Mouse (Mus musculus) c-Kit-positive CD71-positive TER-119-negative erythroid progenitor cells, embryonic 14.5 days (primary cell): ENCODE measurements at regions not wholly inside any gene's neighbourhood (a gene's known extent, or its start where the extent isn't known, plus 50 kb on each side); places are given as distances from the start of the nearest gene placed in this dataset.

ENCODE experiments used
- DNase-seq: peaks from one replicate; pipeline ENCODE4 v3.0.0-alpha.2; 2013; ENCODE audit warnings: low read depth

GRCm38 (mm10) chrX:99593872-99594487 lies 122.9 kb upstream of the Pja1 start:
- no peak for DNase-seq

GRCm38 (mm10) chrX:99592980-99593379 lies 121.9 kb upstream of the Pja1 start:
- DNase-seq = no peak

GRCm38 (mm10) chrX:99587284-99587683 lies 116.2 kb upstream of the Pja1 start:
- DNase-seq = no peak

GRCm38 (mm10) chrX:99586282-99586681 lies 115.2 kb upstream of the Pja1 start:
- DNase-seq = no peak

- no peak for DNase-seq
Measured at GRCm38 (mm10) chrX:99585703-99586102, 114.6 kb upstream of the Pja1 start.

GRCm38 (mm10) chrX:99582611-99583010 lies 111.5 kb upstream of the Pja1 start:
- no peak for DNase-seq

- DNase-seq = no peak
Measured at GRCm38 (mm10) chrX:99581632-99582466, 110.8 kb upstream of the Pja1 start.

- no peak for DNase-seq
Measured at GRCm38 (mm10) chrX:99579206-99579605, 108.1 kb upstream of the Pja1 start.

- no peak for DNase-seq
Measured at GRCm38 (mm10) chrX:99578796-99579195, 107.7 kb upstream of the Pja1 start.

GRCm38 (mm10) chrX:99575105-99575504 lies 104.0 kb upstream of the Pja1 start:
- DNase-seq = no peak

GRCm38 (mm10) chrX:99574441-99575103 lies 103.5 kb upstream of the Pja1 start:
- DNase-seq = no peak

GRCm38 (mm10) chrX:99570161-99570560 lies 99.1 kb upstream of the Pja1 start:
- no peak for DNase-seq

GRCm38 (mm10) chrX:99568244-99568643 lies 97.2 kb upstream of the Pja1 start:
- no peak for DNase-seq

- no peak for DNase-seq
Measured at GRCm38 (mm10) chrX:99567367-99568164, 96.5 kb upstream of the Pja1 start.

- DNase-seq = no peak
Measured at GRCm38 (mm10) chrX:99561995-99562394, 90.9 kb upstream of the Pja1 start.

- no peak for DNase-seq
Measured at GRCm38 (mm10) chrX:99560699-99561098, 89.6 kb upstream of the Pja1 start.

- no peak for DNase-seq
Measured at GRCm38 (mm10) chrX:99556876-99557354, 85.8 kb upstream of the Pja1 start.

- DNase-seq = no peak
Measured at GRCm38 (mm10) chrX:99555976-99556781, 85.1 kb upstream of the Pja1 start.

- no peak for DNase-seq
Measured at GRCm38 (mm10) chrX:99552778-99553177, 81.7 kb upstream of the Pja1 start.

GRCm38 (mm10) chrX:99550057-99550760 lies 79.1 kb upstream of the Pja1 start:
- no peak for DNase-seq
